Mouse (Mus musculus): ENCODE results near the gene A930033H14Rik. TPM values are rescaled to one million over a fixed set of nuclear protein-coding genes. Genes with fewer than 3 reads are reported as not detected.

The A930033H14Rik gene
- polyA plus RNA-seq, 1 experiment from 2014 or later, result 2.7 TPM

- DNase-seq (ENCODE audit: low spot score), result no peak
- ATAC-seq (replicated peaks; ENCODE audit: low FRiP score, low TSS enrichment, low read depth), result no peak
- H3K4me3 ChIP-seq (ENCODE audit: low read depth, low read length), result no peak overlapping the region
- H3K4me1 ChIP-seq (replicated peaks; ENCODE audit: control insufficient read depth, insufficient read depth, low read length), result 0 out of 2 replicates have a peak, but pooled peaks cover 3% of the 10 kb centered on the region
- no peak overlapping the region for H3K4me2 ChIP-seq (ENCODE audit: low read length)
- H3K27me3 ChIP-seq (replicated peaks; ENCODE audit: control insufficient read depth, insufficient read depth, low read length), result no peaks in the 10 kb centered on the region
- H3K27ac ChIP-seq (ENCODE audit: low read depth), result no peak overlapping the region
- no peaks in the 10 kb centered on the region for H3K9me3 ChIP-seq (ENCODE audit: control insufficient read depth, low read length)
- H3K36me3 ChIP-seq (ENCODE audit: control insufficient read depth, insufficient read depth, low read length), result peaks cover 58% of the 10 kb centered on the region
- 85% methylated on average over 3 of the region's 3 CpGs for WGBS
- H3K9ac ChIP-seq (ENCODE audit: low read length), result no peak overlapping the region
These were observed 9.1 kb upstream of the A930033H14Rik start for GRCm38 (mm10) chr10:69221955-69222354.

GRCm38 (mm10) chr10:69221148-69221547 lies 8.2 kb upstream of the A930033H14Rik start:
- Histone ChIP-seq H3K9me3 (ENCODE audit: control insufficient read depth, low read length) (no peaks in the 10 kb centered on the region), H3K27ac (ENCODE audit: low read depth) (no peak overlapping the region), H3K27me3 (replicated peaks; ENCODE audit: control insufficient read depth, insufficient read depth, low read length) (no peaks in the 10 kb centered on the region), H3K36me3 (ENCODE audit: control insufficient read depth, insufficient read depth, low read length) (peaks cover 62% of the 10 kb centered on the region), H3K9ac (ENCODE audit: low read length) (no peak overlapping the region), H3K4me2 (ENCODE audit: low read length) (no peak overlapping the region), H3K4me1 (replicated peaks; ENCODE audit: control insufficient read depth, insufficient read depth, low read length) (0 out of 2 replicates have a peak, but pooled peaks cover 3% of the 10 kb centered on the region), H3K4me3 (ENCODE audit: low read depth, low read length) (no peak overlapping the region)
- DNase-seq (ENCODE audit: low spot score) (no peak), ATAC-seq (replicated peaks; ENCODE audit: low FRiP score, low TSS enrichment, low read depth) (no peak)
- 95% methylated on average over 9 of the region's 9 CpGs for WGBS

GRCm38 (mm10) chr10:69220296-69220695 lies 7.4 kb upstream of the A930033H14Rik start:
- Histone ChIP-seq H3K27ac (ENCODE audit: low read depth) (no peak overlapping the region), H3K4me1 (replicated peaks; ENCODE audit: control insufficient read depth, insufficient read depth, low read length) (0 out of 2 replicates have a peak, but pooled peaks cover 3% of the 10 kb centered on the region), H3K36me3 (ENCODE audit: control insufficient read depth, insufficient read depth, low read length) (peaks cover 67% of the 10 kb centered on the region), H3K9me3 (ENCODE audit: control insufficient read depth, low read length) (no peaks in the 10 kb centered on the region), H3K27me3 (replicated peaks; ENCODE audit: control insufficient read depth, insufficient read depth, low read length) (no peaks in the 10 kb centered on the region), H3K4me2 (ENCODE audit: low read length) (no peak overlapping the region), H3K9ac (ENCODE audit: low read length) (no peak overlapping the region), H3K4me3 (ENCODE audit: low read depth, low read length) (no peak overlapping the region)
- no peak for DNase-seq (ENCODE audit: low spot score)
- ATAC-seq (replicated peaks; ENCODE audit: low FRiP score, low TSS enrichment, low read depth), result no peak
- 61% methylated on average over 6 of the region's 6 CpGs for WGBS

DNA sequence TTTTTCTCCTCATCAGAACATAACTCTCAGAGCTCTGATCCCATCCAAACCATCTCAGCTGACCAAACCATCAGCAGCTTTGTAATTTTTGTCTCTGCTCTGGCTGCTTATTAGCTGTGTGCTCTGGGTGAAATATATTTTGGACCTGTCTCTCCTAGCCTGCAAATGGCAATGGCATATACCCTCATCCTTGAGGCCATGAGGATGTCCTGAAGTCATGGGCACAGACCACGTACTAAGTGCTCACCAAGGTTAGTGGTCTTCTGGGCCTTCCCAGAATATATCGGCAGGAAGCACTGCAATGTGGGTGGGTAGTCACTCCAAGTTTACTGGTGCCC lies 6.4 kb upstream of the A930033H14Rik start:
- H3K27me3 ChIP-seq (replicated peaks; ENCODE audit: control insufficient read depth, insufficient read depth, low read length), result no peaks in the 10 kb centered on the region
- peaks cover 3% of the 10 kb centered on the region; the same call in 1 of the 2 replicates for H3K4me1 ChIP-seq (replicated peaks; ENCODE audit: control insufficient read depth, insufficient read depth, low read length)
- H3K9me3 ChIP-seq (ENCODE audit: control insufficient read depth, low read length), result no peaks in the 10 kb centered on the region
- H3K9ac ChIP-seq (ENCODE audit: low read length), result no peak overlapping the region
- WGBS, result 90% methylated on average over 2 of the region's 2 CpGs
- H3K4me2 ChIP-seq (ENCODE audit: low read length), result no peak overlapping the region
- ATAC-seq (replicated peaks; ENCODE audit: low FRiP score, low TSS enrichment, low read depth), result no peak
- H3K4me3 ChIP-seq (ENCODE audit: low read depth, low read length), result no peak overlapping the region
- no peak for DNase-seq (ENCODE audit: low spot score)
- peaks cover 62% of the 10 kb centered on the region for H3K36me3 ChIP-seq (ENCODE audit: control insufficient read depth, insufficient read depth, low read length)
- no peak overlapping the region for H3K27ac ChIP-seq (ENCODE audit: low read depth)

- Histone ChIP-seq H3K4me3 (ENCODE audit: low read depth, low read length) (no peak overlapping the region), H3K27ac (ENCODE audit: low read depth) (no peak overlapping the region), H3K4me2 (ENCODE audit: low read length) (no peak overlapping the region), H3K36me3 (ENCODE audit: control insufficient read depth, insufficient read depth, low read length) (peaks cover 57% of the 10 kb centered on the region), H3K27me3 (replicated peaks; ENCODE audit: control insufficient read depth, insufficient read depth, low read length) (no peaks in the 10 kb centered on the region), H3K4me1 (replicated peaks; ENCODE audit: control insufficient read depth, insufficient read depth, low read length) (peaks cover 3% of the 10 kb centered on the region; the same call in 1 of the 2 replicates), H3K9ac (ENCODE audit: low read length) (no peak overlapping the region), H3K9me3 (ENCODE audit: control insufficient read depth, low read length) (no peaks in the 10 kb centered on the region)
- no peak for DNase-seq (ENCODE audit: low spot score)
- WGBS, result 82% methylated on average over 14 of the region's 14 CpGs
- ATAC-seq (replicated peaks; ENCODE audit: low FRiP score, low TSS enrichment, low read depth), result no peak
These were observed 5.8 kb upstream of the A930033H14Rik start for GRCm38 (mm10) chr10:69218458-69219288.

GRCm38 (mm10) chr10:69217127-69217690 lies 4.3 kb upstream of the A930033H14Rik start:
- H3K9me3 ChIP-seq (ENCODE audit: control insufficient read depth, low read length), result no peaks in the 10 kb centered on the region
- H3K27me3 ChIP-seq (replicated peaks; ENCODE audit: control insufficient read depth, insufficient read depth, low read length), result no peaks in the 10 kb centered on the region
- WGBS, result 95% methylated on average over 4 of the region's 4 CpGs
- no peak for DNase-seq (ENCODE audit: low spot score)
- H3K4me1 ChIP-seq (replicated peaks; ENCODE audit: control insufficient read depth, insufficient read depth, low read length), result peaks cover 3% of the 10 kb centered on the region; the same call in 1 of the 2 replicates
- peaks cover 51% of the 10 kb centered on the region for H3K36me3 ChIP-seq (ENCODE audit: control insufficient read depth, insufficient read depth, low read length)
- H3K4me3 ChIP-seq (ENCODE audit: low read depth, low read length), result no peak overlapping the region
- H3K4me2 ChIP-seq (ENCODE audit: low read length), result no peak overlapping the region
- no peak overlapping the region for H3K27ac ChIP-seq (ENCODE audit: low read depth)
- no peak overlapping the region for H3K9ac ChIP-seq (ENCODE audit: low read length)
- ATAC-seq (replicated peaks; ENCODE audit: low FRiP score, low TSS enrichment, low read depth), result no peak

DNA sequence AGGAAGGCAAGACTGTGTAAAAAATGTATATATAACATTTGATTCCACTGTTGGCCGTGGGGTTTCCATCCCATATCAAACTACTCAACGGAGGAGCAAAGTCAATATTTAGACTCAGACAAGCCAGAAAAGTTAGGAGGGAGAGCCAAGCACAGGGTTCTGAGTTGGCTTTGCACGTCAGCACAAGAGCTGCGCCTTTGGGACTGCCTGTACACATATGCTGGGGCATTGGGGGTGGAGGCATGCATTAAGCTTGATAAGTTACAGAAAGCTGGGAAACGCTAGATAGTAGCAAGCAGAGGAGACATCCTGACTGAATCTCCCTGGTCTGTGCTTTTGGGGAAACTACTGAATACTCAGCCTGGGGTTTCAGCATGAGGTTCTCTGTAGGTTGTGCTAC lies 1.1 kb upstream of the A930033H14Rik start:
- ATAC-seq (replicated peaks; ENCODE audit: low FRiP score, low TSS enrichment, low read depth), result no peak
- Histone ChIP-seq H3K4me1 (replicated peaks; ENCODE audit: control insufficient read depth, insufficient read depth, low read length) (peaks cover 9% of the 10 kb centered on the region), H3K4me2 (ENCODE audit: low read length) (peak overlapping the region; percentile 51), H3K9me3 (ENCODE audit: control insufficient read depth, low read length) (no peaks in the 10 kb centered on the region), H3K4me3 (ENCODE audit: low read depth, low read length) (peak overlapping the region; percentile 82), H3K9ac (ENCODE audit: low read length) (peak overlapping the region; percentile 98), H3K27ac (ENCODE audit: low read depth) (peak overlapping the region; percentile 99), H3K27me3 (replicated peaks; ENCODE audit: control insufficient read depth, insufficient read depth, low read length) (no peaks in the 10 kb centered on the region), H3K36me3 (ENCODE audit: control insufficient read depth, insufficient read depth, low read length) (peaks cover 43% of the 10 kb centered on the region)
- 6% methylated on average over 5 of the region's 5 CpGs for WGBS
- DNase-seq (ENCODE audit: low spot score), result no peak

DNA sequence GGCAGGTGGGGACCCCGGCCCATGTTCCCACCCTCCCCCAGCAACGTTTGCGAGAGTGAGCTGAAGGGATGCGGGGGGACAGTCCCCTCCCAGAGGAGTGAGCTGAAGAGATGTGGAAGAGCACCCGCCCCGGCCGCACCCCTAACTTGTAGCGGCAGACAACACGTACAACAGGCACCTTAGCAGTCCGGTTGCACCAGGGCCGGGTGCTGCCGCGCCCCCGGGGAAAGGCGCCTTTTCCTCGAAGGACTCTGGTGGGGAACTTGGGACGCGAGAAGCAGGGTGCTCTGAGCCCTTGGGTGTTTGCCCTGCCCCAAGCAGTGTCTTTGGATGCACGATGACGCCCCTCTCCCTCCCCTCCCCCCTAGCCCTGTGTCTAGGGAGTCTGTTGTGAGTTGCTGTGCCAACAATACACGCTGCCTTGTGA lies 566 bp upstream of the A930033H14Rik start:
- H3K9ac ChIP-seq (ENCODE audit: low read length), result peak overlapping the region; percentile 98
- WGBS, result 0% methylated on average over 21 of the region's 21 CpGs
- H3K4me1 ChIP-seq (replicated peaks; ENCODE audit: control insufficient read depth, insufficient read depth, low read length), result peaks cover 9% of the 10 kb centered on the region
- H3K9me3 ChIP-seq (ENCODE audit: control insufficient read depth, low read length), result no peaks in the 10 kb centered on the region
- no peaks in the 10 kb centered on the region for H3K27me3 ChIP-seq (replicated peaks; ENCODE audit: control insufficient read depth, insufficient read depth, low read length)
- ATAC-seq (replicated peaks; ENCODE audit: low FRiP score, low TSS enrichment, low read depth) (peak; percentile 78), DNase-seq (ENCODE audit: low spot score) (peak; percentile 85)
- peaks cover 38% of the 10 kb centered on the region for H3K36me3 ChIP-seq (ENCODE audit: control insufficient read depth, insufficient read depth, low read length)
- peak overlapping the region; percentile 51 for H3K4me2 ChIP-seq (ENCODE audit: low read length)
- peak overlapping the region; percentile 99 for H3K27ac ChIP-seq (ENCODE audit: low read depth)
- H3K4me3 ChIP-seq (ENCODE audit: low read depth, low read length), result peak overlapping the region; percentile 82
